Mouse (Mus musculus): Measurements from ENCODE around the gene Tdg.

The Tdg gene

GRCm38 (mm10) chr10:82663289-82663688, 33.7 kb downstream of the Tdg start:
- no peak for DNase-seq (ENCODE audit: low read depth)

- no peak for DNase-seq (ENCODE audit: low read depth)
Observed at GRCm38 (mm10) chr10:82665951-82666350, 36.3 kb downstream of the Tdg start.

- peak; percentile 88 for DNase-seq (ENCODE audit: low read depth)
Observed at GRCm38 (mm10) chr10:82666436-82667234, 37.0 kb downstream of the Tdg start.

- no peak for DNase-seq (ENCODE audit: low read depth)
Observed at GRCm38 (mm10) chr10:82670205-82670604, 40.6 kb downstream of the Tdg start.

- DNase-seq (ENCODE audit: low read depth) = no peak
Observed at GRCm38 (mm10) chr10:82676949-82677348, 47.3 kb downstream of the Tdg start.

- DNase-seq (ENCODE audit: low read depth) = no peak
Observed at GRCm38 (mm10) chr10:82680769-82681168, 51.1 kb downstream of the Tdg start.

- no peak for DNase-seq (ENCODE audit: low read depth)
Observed at GRCm38 (mm10) chr10:82681639-82682038, 52.0 kb downstream of the Tdg start.

GRCm38 (mm10) chr10:82685440-82685839, 55.8 kb downstream of the Tdg start:
- DNase-seq (ENCODE audit: low read depth) = no peak

- DNase-seq (ENCODE audit: low read depth) = no peak
Observed at GRCm38 (mm10) chr10:82689681-82690211, 60.1 kb downstream of the Tdg start.

- no peak for DNase-seq (ENCODE audit: low read depth)
Observed at GRCm38 (mm10) chr10:82690494-82690893, 60.9 kb downstream of the Tdg start, which contains the start of gene Glt8d2. TSS of gene Glt8d2 (minus strand) at chr10:82690650.

GRCm38 (mm10) chr10:82695956-82696355, 66.3 kb downstream of the Tdg start, which contains the start of gene Hcfc2:
TSS of gene Hcfc2 (plus strand) at chr10:82696160.
- no peak for DNase-seq (ENCODE audit: low read depth)

- no peak for DNase-seq (ENCODE audit: low read depth)
Observed at GRCm38 (mm10) chr10:82696453-82697079, 66.9 kb downstream of the Tdg start.

GRCm38 (mm10) chr10:82697305-82697898, 67.8 kb downstream of the Tdg start:
- DNase-seq (ENCODE audit: low read depth) = peak; percentile 66

GRCm38 (mm10) chr10:82698712-82699261, 69.2 kb downstream of the Tdg start:
- DNase-seq (ENCODE audit: low read depth) = peak; percentile 91

GRCm38 (mm10) chr10:82699296-82699941, 69.8 kb downstream of the Tdg start:
- DNase-seq (ENCODE audit: low read depth) = peak; percentile 57

All from naive thymus-derived CD4-positive, alpha-beta T cell, adult 2 months (primary cell).